Mouse (Mus musculus) heart, postnatal 0 days (tissue): ENCODE results near the gene Bckdhb. TPM values are rescaled to one million over a fixed set of nuclear protein-coding genes. Genes with fewer than 3 reads are reported as not detected.
"Not testable (repeated sequence)": the region's sequence is repeated elsewhere in the genome, so short reads cannot be mapped to it uniquely, and the experiment has no call there.

ENCODE experiments used
- ATAC-seq: fragments of 200-750 bp; cut with Nextera tagmentation; 2 replicates; pipeline ENCODE4 v1.8.0; 2017; ENCODE audit warnings: low read depth, moderate number of reproducible peaks, moderate library complexity; ENCODE audit not compliant: insufficient read depth
- DNase-seq: peaks from one replicate; pipeline ENCODE4 v3.0.0-alpha.2; 2016; ENCODE audit warnings: low spot score
- H3K27ac ChIP-seq: fragments of 300-500 bp; sonication (generic); 2 replicates; pipeline ENCODE4 v1.5.1; 2014; ENCODE audit warnings: low read depth, mild to moderate bottlenecking
- H3K27me3 ChIP-seq: fragments of 300-500 bp; sonication (generic); 2 replicates; pipeline ENCODE4 v1.6.1; 2014; ENCODE audit warnings: low read length, mixed read lengths; ENCODE audit not compliant: control insufficient read depth, insufficient read depth
- H3K36me3 ChIP-seq: fragments of 300-500 bp; sonication (generic); replicated peaks from 2 replicates; pipeline ENCODE4 v1.6.1; 2014; ENCODE audit warnings: low read length, mixed read lengths; ENCODE audit not compliant: control insufficient read depth, insufficient read depth
- H3K4me1 ChIP-seq: fragments of 300-500 bp; sonication (generic); 2 replicates; pipeline ENCODE4 v1.6.1; 2014; ENCODE audit warnings: antibody characterized with exemption; ENCODE audit not compliant: control insufficient read depth, insufficient read depth
- H3K4me2 ChIP-seq: fragments of 300-500 bp; sonication (generic); 2 replicates; pipeline ENCODE4 v1.6.1; 2014; ENCODE audit warnings: low read depth, mild to moderate bottlenecking, low read length, moderate library complexity
- H3K4me3 ChIP-seq: fragments of 300-500 bp; sonication (generic); 2 replicates; pipeline ENCODE4 v1.5.1; 2014; ENCODE audit warnings: low read depth, low read length
- H3K9ac ChIP-seq: fragments of 300-500 bp; sonication (generic); replicated peaks from 2 replicates; pipeline ENCODE4 v1.6.1; 2014; ENCODE audit warnings: low read depth, low read length, mixed read lengths
- H3K9me3 ChIP-seq: fragments of 300-500 bp; sonication (generic); replicated peaks from 2 replicates; pipeline ENCODE4 v1.6.1; 2016; ENCODE audit warnings: low read length; ENCODE audit not compliant: control insufficient read depth
- CTCF ChIP-seq: IDR thresholded peaks from 2 replicates; pipeline ENCODE4 v1.5.1; 2016; ENCODE audit warnings: antibody characterized with exemption, control low read depth, low read depth
- EP300 ChIP-seq: IDR thresholded peaks from 2 replicates; pipeline ENCODE4 v1.6.1; 2016; ENCODE audit warnings: antibody characterized with exemption, low read depth
- WGBS: fragments of 180-500 bp; shearing (Covaris S2); extraction: QIAGEN DNeasy Blood & Tissue Kit; methylation state at CpG from one replicate; pipeline ENCODE4 v1.1.7; 2014; 5-methylcytosine and 5-hydroxymethylcytosine counted together
- polyA plus RNA-seq: library from polyadenylated mRNA; unstranded; fragments of >200 nt; fragmentation: Nextera tagmentation; extraction: Ambion mirVana; gene quantifications from 2 replicates; pipeline ENCODE4 v1.2.1, GENCODE M21; 2015
- total RNA-seq: library from RNA; depleted of rRNA; stranded (reverse); fragments of >200 nt; gene quantifications from 2 replicates; pipeline ENCODE4 v1.2.3, GENCODE M21; 2014; ENCODE audit warnings: low replicate concordance

The Bckdhb gene
- total and polyA plus RNA-seq, 2 experiments from 2014 or later = 40.5 to 89.5 TPM

GRCm38 (mm10) chr9:84047436-84047835 lies 122.5 kb downstream of the Bckdhb start:
- H3K27me3 ChIP-seq = no peaks in the 10 kb centered on the region
- WGBS = 70% methylated on average over 3 of the region's 3 CpGs
- H3K9me3 ChIP-seq = no peaks in the 10 kb centered on the region
- DNase-seq (no peak), ATAC-seq (no peak)
- no peak overlapping the region for H3K4me2 ChIP-seq
- no peak overlapping the region for H3K9ac ChIP-seq
- TF ChIP-seq EP300 (no peak), CTCF (no peak)
- H3K36me3 ChIP-seq = no peaks in the 10 kb centered on the region
- H3K27ac ChIP-seq = peak overlapping the region; percentile 21; the same call in 1 of the 2 replicates
- peaks cover 7% of the 10 kb centered on the region for H3K4me1 ChIP-seq
- no peak overlapping the region for H3K4me3 ChIP-seq

- Histone ChIP-seq H3K4me1 (peaks cover 7% of the 10 kb centered on the region), H3K9ac (no peak overlapping the region), H3K9me3 (no peaks in the 10 kb centered on the region), H3K4me3 (no peak overlapping the region), H3K27me3 (no peaks in the 10 kb centered on the region), H3K36me3 (no peaks in the 10 kb centered on the region), H3K4me2 (no peak overlapping the region), H3K27ac (no peak overlapping the region)
- WGBS = 20% methylated on average over 1 of the region's 1 CpGs
- no peak for DNase-seq
- no peak for ATAC-seq
- TF ChIP-seq EP300 (no peak), CTCF (no peak)
These were observed 124.2 kb downstream of the Bckdhb start for GRCm38 (mm10) chr9:84049142-84049541.

- H3K4me2 ChIP-seq = peak overlapping the region; percentile 26; the same call in 1 of the 2 replicates
- no peaks in the 10 kb centered on the region for H3K36me3 ChIP-seq
- H3K27ac ChIP-seq = no peak overlapping the region
- 60% methylated on average over 18 of the region's 18 CpGs for WGBS
- H3K4me3 ChIP-seq = no peak overlapping the region
- H3K27me3 ChIP-seq = no peaks in the 10 kb centered on the region
- no peak for DNase-seq
- H3K9me3 ChIP-seq = no peaks in the 10 kb centered on the region
- H3K4me1 ChIP-seq = peaks cover 7% of the 10 kb centered on the region
- no peak overlapping the region for H3K9ac ChIP-seq
- no peak for ATAC-seq
- TF ChIP-seq CTCF (no peak), EP300 (no peak)
These were observed 126.1 kb downstream of the Bckdhb start for GRCm38 (mm10) chr9:84050867-84051635.

- ATAC-seq (no peak), DNase-seq (no peak)
- H3K4me1 ChIP-seq = no peaks in the 10 kb centered on the region
- no peak overlapping the region for H3K9ac ChIP-seq
- WGBS = 90% methylated on average over 7 of the region's 7 CpGs
- TF ChIP-seq CTCF = no peak
- no peak for TF ChIP-seq EP300
- H3K36me3 ChIP-seq = no peaks in the 10 kb centered on the region
- no peaks in the 10 kb centered on the region for H3K9me3 ChIP-seq
- H3K4me2 ChIP-seq = no peak overlapping the region
- no peak overlapping the region for H3K27ac ChIP-seq
- H3K27me3 ChIP-seq = no peaks in the 10 kb centered on the region
- no peak overlapping the region for H3K4me3 ChIP-seq
These were observed 130.3 kb downstream of the Bckdhb start for GRCm38 (mm10) chr9:84055125-84055807.

- H3K27me3 ChIP-seq, H3K4me1 ChIP-seq, H3K27ac ChIP-seq, H3K4me2 ChIP-seq, DNase-seq, ATAC-seq, H3K36me3 ChIP-seq, H3K9ac ChIP-seq, H3K9me3 ChIP-seq, H3K4me3 ChIP-seq: not testable (repeated sequence)
- 61% methylated on average over 4 of the region's 4 CpGs for WGBS
These were observed 135.8 kb downstream of the Bckdhb start for GRCm38 (mm10) chr9:84060781-84061180.
